Mouse (Mus musculus): ENCODE results near the gene Gphb5. TPM values are rescaled to one million over a fixed set of nuclear protein-coding genes. Genes with fewer than 3 reads are reported as not detected.

Gene Gphb5
- not detected in 2 replicates for polyA plus RNA-seq (2015; fragmentation: Nextera tagmentation; extraction: Ambion mirVana)

- Histone ChIP-seq H3K27ac (ENCODE audit: low read depth) (no peak within 1 kb of the TSS), H3K9ac (replicated peaks) (no peak within 1 kb of the TSS), H3K27me3 (ENCODE audit: insufficient read depth, low read length) (no peaks in the 10 kb centered on the region), H3K36me3 (replicated peaks; ENCODE audit: insufficient read depth, low read length) (no peaks in the 10 kb centered on the region), H3K4me1 (ENCODE audit: insufficient read depth) (no peaks in the 10 kb centered on the region), H3K4me3 (ENCODE audit: low read depth, low read length) (no peak within 1 kb of the TSS), H3K4me2 (ENCODE audit: low read depth, low read length) (no peak within 1 kb of the TSS), H3K9me3 (ENCODE audit: low read length) (no peaks in the 10 kb centered on the region)
- TF ChIP-seq CTCF (IDR thresholded peaks at IDR 0.05; ENCODE audit: low read depth): no peak
- TF ChIP-seq EP300 (IDR thresholded peaks at IDR 0.05; ENCODE audit: low read depth): no peak
- DNase-seq (no peak), ATAC-seq (no peak)
- WGBS (ENCODE audit: insufficient replicate concordance): 75% methylated on average over 4 of the region's 4 CpGs
These were observed at the start of gene Gphb5 for GRCm38 (mm10) chr12:75416681-75417080. Gene Gphb5 (minus strand): TSS chr12:75416781.

GRCm38 (mm10) chr12:75466206-75466605, 49.6 kb upstream of the Gphb5 start:
- TF ChIP-seq EP300 (IDR thresholded peaks at IDR 0.05; ENCODE audit: low read depth): no peak
- TF ChIP-seq CTCF (IDR thresholded peaks at IDR 0.05; ENCODE audit: low read depth): no peak
- Histone ChIP-seq H3K27ac (ENCODE audit: low read depth) (no peak overlapping the region), H3K4me2 (ENCODE audit: low read depth, low read length) (no peak overlapping the region), H3K36me3 (replicated peaks; ENCODE audit: insufficient read depth, low read length) (peaks cover 40% of the 10 kb centered on the region), H3K9ac (replicated peaks) (no peak overlapping the region), H3K27me3 (ENCODE audit: insufficient read depth, low read length) (no peaks in the 10 kb centered on the region), H3K4me3 (ENCODE audit: low read depth, low read length) (no peak overlapping the region), H3K4me1 (ENCODE audit: insufficient read depth) (no peaks in the 10 kb centered on the region; the same call in 1 of the 2 replicates), H3K9me3 (ENCODE audit: low read length) (no peaks in the 10 kb centered on the region)
- no peak for ATAC-seq
- no peak for DNase-seq
- 87% methylated on average over 7 of the region's 7 CpGs for WGBS (ENCODE audit: insufficient replicate concordance)

GRCm38 (mm10) chr12:75464016-75464769, 47.6 kb upstream of the Gphb5 start:
- H3K36me3 ChIP-seq (replicated peaks; ENCODE audit: insufficient read depth, low read length): peaks cover 51% of the 10 kb centered on the region

GRCm38 (mm10) chr12:75460561-75460960, 44.0 kb upstream of the Gphb5 start:
- no peak overlapping the region for H3K27ac ChIP-seq (ENCODE audit: low read depth)
- WGBS (ENCODE audit: insufficient replicate concordance): 76% methylated on average over 5 of the region's 5 CpGs
- peaks cover 55% of the 10 kb centered on the region for H3K36me3 ChIP-seq (replicated peaks; ENCODE audit: insufficient read depth, low read length)
- H3K9ac ChIP-seq (replicated peaks): no peak overlapping the region
- H3K4me1 ChIP-seq (ENCODE audit: insufficient read depth): no peaks in the 10 kb centered on the region
- no peak overlapping the region for H3K4me2 ChIP-seq (ENCODE audit: low read depth, low read length)
- no peaks in the 10 kb centered on the region for H3K9me3 ChIP-seq (ENCODE audit: low read length)
- no peak overlapping the region for H3K4me3 ChIP-seq (ENCODE audit: low read depth, low read length)
- H3K27me3 ChIP-seq (ENCODE audit: insufficient read depth, low read length): no peaks in the 10 kb centered on the region
- ATAC-seq: no peak
- no peak for DNase-seq
- TF ChIP-seq CTCF (IDR thresholded peaks at IDR 0.05; ENCODE audit: low read depth) (no peak), EP300 (IDR thresholded peaks at IDR 0.05; ENCODE audit: low read depth) (no peak)

More at GRCm38 (mm10) chr12:75464016-75464769, 47.6 kb upstream of the Gphb5 start:
- H3K27me3 ChIP-seq (ENCODE audit: insufficient read depth, low read length): no peaks in the 10 kb centered on the region
- H3K9me3 ChIP-seq (ENCODE audit: low read length): no peaks in the 10 kb centered on the region
- H3K4me2 ChIP-seq (ENCODE audit: low read depth, low read length): no peak overlapping the region
- no peak overlapping the region for H3K9ac ChIP-seq (replicated peaks)
- DNase-seq (no peak), ATAC-seq (no peak)
- no peaks in the 10 kb centered on the region; the same call in 1 of the 2 replicates for H3K4me1 ChIP-seq (ENCODE audit: insufficient read depth)
- 83% methylated on average over 9 of the region's 9 CpGs for WGBS (ENCODE audit: insufficient replicate concordance)
- TF ChIP-seq CTCF (IDR thresholded peaks at IDR 0.05; ENCODE audit: low read depth) (peak; percentile 77), EP300 (IDR thresholded peaks at IDR 0.05; ENCODE audit: low read depth) (no peak)
- H3K27ac ChIP-seq (ENCODE audit: low read depth): no peak overlapping the region
- H3K4me3 ChIP-seq (ENCODE audit: low read depth, low read length): no peak overlapping the region

- WGBS (ENCODE audit: insufficient replicate concordance): 85% methylated on average over 5 of the region's 5 CpGs
- Histone ChIP-seq H3K27me3 (ENCODE audit: insufficient read depth, low read length) (no peaks in the 10 kb centered on the region), H3K9me3 (ENCODE audit: low read length) (no peaks in the 10 kb centered on the region), H3K27ac (ENCODE audit: low read depth) (no peak overlapping the region), H3K9ac (replicated peaks) (no peak overlapping the region), H3K4me3 (ENCODE audit: low read depth, low read length) (no peak overlapping the region), H3K4me1 (ENCODE audit: insufficient read depth) (no peaks in the 10 kb centered on the region), H3K36me3 (replicated peaks; ENCODE audit: insufficient read depth, low read length) (peaks cover 50% of the 10 kb centered on the region), H3K4me2 (ENCODE audit: low read depth, low read length) (no peak overlapping the region)
- DNase-seq (no peak), ATAC-seq (no peak)
- TF ChIP-seq EP300 (IDR thresholded peaks at IDR 0.05; ENCODE audit: low read depth): no peak
- no peak for TF ChIP-seq CTCF (IDR thresholded peaks at IDR 0.05; ENCODE audit: low read depth)
These were observed 43.1 kb upstream of the Gphb5 start for GRCm38 (mm10) chr12:75459656-75460055.

GRCm38 (mm10) chr12:75453441-75453840, 36.9 kb upstream of the Gphb5 start:
- Histone ChIP-seq H3K9me3 (ENCODE audit: low read length) (no peaks in the 10 kb centered on the region), H3K27me3 (ENCODE audit: insufficient read depth, low read length) (no peaks in the 10 kb centered on the region), H3K9ac (replicated peaks) (no peak overlapping the region), H3K4me3 (ENCODE audit: low read depth, low read length) (no peak overlapping the region), H3K4me2 (ENCODE audit: low read depth, low read length) (no peak overlapping the region), H3K4me1 (ENCODE audit: insufficient read depth) (0 out of 2 replicates have a peak, but pooled peaks cover 3% of the 10 kb centered on the region), H3K27ac (ENCODE audit: low read depth) (no peak overlapping the region), H3K36me3 (replicated peaks; ENCODE audit: insufficient read depth, low read length) (peaks cover 36% of the 10 kb centered on the region)
- 62% methylated on average over 6 of the region's 6 CpGs for WGBS (ENCODE audit: insufficient replicate concordance)
- ATAC-seq: no peak
- TF ChIP-seq EP300 (IDR thresholded peaks at IDR 0.05; ENCODE audit: low read depth): no peak
- no peak for TF ChIP-seq CTCF (IDR thresholded peaks at IDR 0.05; ENCODE audit: low read depth)
- no peak for DNase-seq
